Mouse (Mus musculus) megakaryocyte-erythroid progenitor cell, adult 5-6 weeks (primary cell): ENCODE data around the gene Ccser1. TPM values are rescaled to one million over a fixed set of nuclear protein-coding genes. Genes with fewer than 3 reads are reported as not detected.

Experiments
- ATAC-seq: replicated peaks from 2 replicates; pipeline ENCODE4 v1.8.0; 2016; ENCODE audit warnings: mild to moderate bottlenecking, inconsistent platforms; ENCODE audit not compliant: severe bottlenecking, poor library complexity, low FRiP score, low TSS enrichment
- total RNA-seq, 2 experiments: library from RNA; stranded (forward) in 1 of 2; stranded (reverse) in 1 of 2; fragments of 200-1000, 215-1000 nt in 1 of 2; fragments of >200 nt in 1 of 2; fragmentation: Nextera tagmentation in 1 of 2; gene quantifications; 2 replicates each; pipeline ENCODE4 v1.2.3; 2014 to 2017

Ccser1 gene
- total RNA-seq, 2 experiments from 2014 or later = not detected

- ATAC-seq = no peak
Observed at GRCm38 (mm10) chr6:61273430-61273829, 93.3 kb downstream of the Ccser1 start.

- ATAC-seq = no peak
Observed at GRCm38 (mm10) chr6:61279506-61279905, 99.4 kb downstream of the Ccser1 start.

- no peak for ATAC-seq
Observed at GRCm38 (mm10) chr6:61292927-61293326, 112.8 kb downstream of the Ccser1 start.

GRCm38 (mm10) chr6:61295535-61295934, 115.4 kb downstream of the Ccser1 start:
- no peak for ATAC-seq

- ATAC-seq = no peak
Observed at GRCm38 (mm10) chr6:61296188-61297037, 116.3 kb downstream of the Ccser1 start.

GRCm38 (mm10) chr6:61300441-61300840, 120.3 kb downstream of the Ccser1 start:
- no peak for ATAC-seq

- ATAC-seq = no peak
Observed at GRCm38 (mm10) chr6:61300975-61301374, 120.9 kb downstream of the Ccser1 start.

- ATAC-seq = no peak
Observed at GRCm38 (mm10) chr6:61301631-61302030, 121.5 kb downstream of the Ccser1 start.

GRCm38 (mm10) chr6:61311324-61312091, 131.4 kb downstream of the Ccser1 start:
- no peak for ATAC-seq

- ATAC-seq = 0 out of 2 replicates have a peak, but pooled peaks have one; percentile 68
Observed at GRCm38 (mm10) chr6:61315884-61316601, 135.9 kb downstream of the Ccser1 start.

- ATAC-seq = no peak
Observed at GRCm38 (mm10) chr6:61320842-61321241, 140.7 kb downstream of the Ccser1 start.

- no peak for ATAC-seq
Observed at GRCm38 (mm10) chr6:61322328-61322727, 142.2 kb downstream of the Ccser1 start.

GRCm38 (mm10) chr6:61326131-61326530, 146.0 kb downstream of the Ccser1 start:
- ATAC-seq = no peak

GRCm38 (mm10) chr6:61328981-61329380, 148.9 kb downstream of the Ccser1 start:
- no peak for ATAC-seq

GRCm38 (mm10) chr6:61329593-61330540, 149.7 kb downstream of the Ccser1 start:
- ATAC-seq = no peak

GRCm38 (mm10) chr6:61334466-61334865, 154.3 kb downstream of the Ccser1 start:
- ATAC-seq = no peak

- no peak for ATAC-seq
Observed at GRCm38 (mm10) chr6:61347045-61347838, 167.1 kb downstream of the Ccser1 start.

- ATAC-seq = no peak
Observed at GRCm38 (mm10) chr6:61363722-61364121, 183.6 kb downstream of the Ccser1 start.
